Mouse (Mus musculus) urinary bladder, postnatal 4 days (tissue): Measurements from ENCODE around the gene Stra6.

Source experiments
- DNase-seq, 2 experiments: peaks; one replicate each; pipeline ENCODE4 v3.0.0; 2021 to 2022; ENCODE audit warnings: low spot score in 2 of 2

Gene Stra6

GRCm38 (mm10) chr9:58172863-58173262, 109.3 kb downstream of the Stra6 start:
- no peak for DNase-seq

- DNase-seq, result no peak
Observed at GRCm38 (mm10) chr9:58174818-58175251, 111.2 kb downstream of the Stra6 start.

- DNase-seq, result no peak
Observed at GRCm38 (mm10) chr9:58175745-58176487, 112.3 kb downstream of the Stra6 start.

GRCm38 (mm10) chr9:58177165-58177564, 113.6 kb downstream of the Stra6 start:
- DNase-seq, result peak in 1 of 2 experiments; percentile 51

- DNase-seq, result no peak
Observed at GRCm38 (mm10) chr9:58179390-58179789, 115.8 kb downstream of the Stra6 start.

GRCm38 (mm10) chr9:58184456-58184855, 120.9 kb downstream of the Stra6 start:
- DNase-seq, result no peak

GRCm38 (mm10) chr9:58194222-58194621, 130.6 kb downstream of the Stra6 start:
- DNase-seq, result no peak

- no peak for DNase-seq
Observed at GRCm38 (mm10) chr9:58195671-58196070, 132.1 kb downstream of the Stra6 start.

GRCm38 (mm10) chr9:58196141-58196540, 132.6 kb downstream of the Stra6 start:
- no peak for DNase-seq

GRCm38 (mm10) chr9:58196610-58197567, 133.3 kb downstream of the Stra6 start:
- no peak for DNase-seq

GRCm38 (mm10) chr9:58197781-58198701, 134.5 kb downstream of the Stra6 start:
- DNase-seq, result no peak

- DNase-seq, result no peak
Observed at GRCm38 (mm10) chr9:58198801-58199371, 135.3 kb downstream of the Stra6 start.

- DNase-seq, result no peak
Observed at GRCm38 (mm10) chr9:58199381-58200269, 136.0 kb downstream of the Stra6 start.

- no peak for DNase-seq
Observed at GRCm38 (mm10) chr9:58200270-58201090, 136.9 kb downstream of the Stra6 start.

GRCm38 (mm10) chr9:58201091-58201842, 137.7 kb downstream of the Stra6 start:
- DNase-seq, result no peak

GRCm38 (mm10) chr9:58201861-58202549, 138.4 kb downstream of the Stra6 start:
- DNase-seq, result no peak

- DNase-seq, result no peak
Observed at GRCm38 (mm10) chr9:58202676-58203453, 139.3 kb downstream of the Stra6 start.
